Mouse (Mus musculus) thymus, postnatal 4 days (tissue): ENCODE measurements around the gene Slc2a13.

Source experiments
- DNase-seq: peaks from one replicate; pipeline ENCODE4 v3.0.0; 2021

The Slc2a13 gene

DNA sequence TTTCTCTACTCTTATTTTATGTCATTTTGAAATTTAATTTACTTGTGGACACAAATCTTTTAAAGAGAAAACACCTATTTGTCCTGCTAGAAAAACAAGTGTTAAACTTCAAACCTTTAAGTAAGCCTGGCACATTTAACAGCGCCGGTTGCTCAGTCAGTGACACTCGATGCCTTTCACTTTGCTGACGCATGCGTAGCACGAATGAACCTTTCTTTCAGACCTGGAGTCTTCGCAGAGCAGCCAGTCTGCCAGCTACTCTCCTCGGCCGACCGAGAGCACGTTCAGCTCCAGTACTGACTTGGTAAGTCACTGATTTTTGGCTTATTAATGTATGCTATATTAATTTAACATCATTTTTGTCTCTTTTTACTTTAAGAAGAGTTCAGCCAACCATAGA is 315.9 kb downstream of the Slc2a13 start:
- no peak for DNase-seq

- no peak for DNase-seq
Observed at GRCm38 (mm10) chr15:91255308-91255707, 317.8 kb downstream of the Slc2a13 start.

GRCm38 (mm10) chr15:91252956-91253355 is 320.1 kb downstream of the Slc2a13 start:
- no peak for DNase-seq

- no peak for DNase-seq
Observed at GRCm38 (mm10) chr15:91251544-91252408, 321.3 kb downstream of the Slc2a13 start.

- DNase-seq = no peak
Observed at GRCm38 (mm10) chr15:91250815-91251214, 322.2 kb downstream of the Slc2a13 start.

- no peak for DNase-seq
Observed at GRCm38 (mm10) chr15:91240683-91241335, 332.3 kb downstream of the Slc2a13 start.

DNA sequence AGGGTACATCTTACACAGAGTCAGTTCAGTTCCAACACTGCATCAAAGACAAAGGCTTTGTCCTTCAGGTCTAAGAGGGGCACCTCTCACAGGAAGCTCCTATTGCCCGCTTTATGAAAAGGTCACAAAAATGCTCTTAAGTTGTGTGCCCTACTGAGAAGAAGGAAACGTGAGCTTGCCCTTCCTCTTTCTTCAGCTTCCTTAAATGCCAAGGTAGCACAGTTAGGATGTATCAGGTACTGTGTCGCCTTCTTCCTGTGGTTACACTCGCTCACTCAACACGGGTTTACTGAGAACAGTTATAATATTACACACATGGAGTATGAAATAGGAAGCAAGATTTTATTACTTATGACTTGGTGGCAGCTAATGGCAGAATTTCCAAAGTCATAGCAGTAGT is 335.8 kb downstream of the Slc2a13 start:
- DNase-seq = no peak
